Mouse (Mus musculus) MEL (cell line): ENCODE measurements around the gene Cct2. TPM values are rescaled to one million over a fixed set of nuclear protein-coding genes. Genes with fewer than 3 reads are reported as not detected.

Experiments used
- DNase-seq: peaks from one replicate; pipeline ENCODE4 v3.0.0; 2011; ENCODE audit warnings: low read depth, low spot score
- H3K27ac ChIP-seq: 2 replicates; pipeline ENCODE4 v1.5.1; 2012; ENCODE audit warnings: low read depth, mild to moderate bottlenecking, control low read depth, low read length, moderate library complexity; ENCODE audit not compliant: control insufficient read depth
- H3K27me3 ChIP-seq, 2 experiments: fragments of 150-350 bp in 1 of 2; sonication (generic) in 1 of 2; 2 replicates each; pipeline ENCODE4 v1.6.1; 2012; ENCODE audit warnings: low read length in 2 of 2, mild to moderate bottlenecking in 2 of 2, improper control_type of control experiment in 1 of 2, moderate library complexity in 1 of 2; ENCODE audit not compliant: insufficient read depth in 2 of 2, control insufficient read depth in 1 of 2
- H3K36me3 ChIP-seq, 2 experiments: 2 replicates each; pipeline ENCODE4 v1.6.1; 2012 to 2014; ENCODE audit warnings: low read length in 2 of 2, improper control_type of control experiment in 1 of 2, inconsistent platforms in 1 of 2, mild to moderate bottlenecking in 1 of 2; ENCODE audit not compliant: insufficient read depth in 2 of 2, control insufficient read depth in 1 of 2
- H3K4me1 ChIP-seq, 2 experiments: fragments of 150-350 bp in 1 of 2; sonication (generic) in 1 of 2; 2 replicates each; pipeline ENCODE4 v1.6.1; 2012; ENCODE audit warnings: low read length in 2 of 2, improper control_type of control experiment in 1 of 2, mild to moderate bottlenecking in 1 of 2; ENCODE audit not compliant: insufficient read depth in 2 of 2, control insufficient read depth in 1 of 2
- H3K4me3 ChIP-seq, 2 experiments: fragments of 150-350 bp in 1 of 2; sonication (generic) in 1 of 2; 2 replicates each; pipeline ENCODE4 v1.5.1; 2012; ENCODE audit warnings: low read depth in 2 of 2, low read length in 2 of 2, mild to moderate bottlenecking in 2 of 2, moderate library complexity in 2 of 2, control low read depth in 1 of 2, improper control_type of control experiment in 1 of 2; ENCODE audit not compliant: control insufficient read depth in 1 of 2, insufficient read depth in 1 of 2
- H3K79me2 ChIP-seq: 2 replicates; pipeline ENCODE4 v1.6.1; 2012; ENCODE audit warnings: mild to moderate bottlenecking, low read length, moderate library complexity; ENCODE audit not compliant: control insufficient read depth, poor library complexity, insufficient read depth
- H3K9ac ChIP-seq: 2 replicates; pipeline ENCODE4 v1.6.1; 2012; ENCODE audit warnings: low read depth, mild to moderate bottlenecking, control low read depth, low read length, moderate library complexity; ENCODE audit not compliant: control insufficient read depth, poor library complexity, severe bottlenecking
- H3K9me3 ChIP-seq: fragments of 150-350 bp; sonication (generic); replicated peaks from 2 replicates; pipeline ENCODE4 v1.6.1; 2012; ENCODE audit warnings: mild to moderate bottlenecking, low read length, improper control_type of control experiment, moderate library complexity; ENCODE audit not compliant: insufficient read depth
- BHLHE40 ChIP-seq: IDR thresholded peaks from 2 replicates; pipeline ENCODE4 v1.6.1; 2012; ENCODE audit warnings: low read depth, mild to moderate bottlenecking, inconsistent platforms, low read length, improper control_type of control experiment, borderline replicate concordance
- CHD2 ChIP-seq: IDR thresholded peaks from 2 replicates; pipeline ENCODE4 v1.6.1; 2011; ENCODE audit warnings: low read length, improper control_type of control experiment
- CTCF ChIP-seq, 3 experiments: IDR thresholded peaks in 2 of 3; conservative IDR thresholded peaks in 1 of 3; 2 replicates each; pipeline ENCODE4 v1.5.1; 2011 to 2012; ENCODE audit warnings: low read length in 3 of 3, low read depth in 2 of 3, mild to moderate bottlenecking in 2 of 3, improper control_type of control experiment in 1 of 3, inconsistent platforms in 1 of 3, mixed read lengths in 1 of 3, moderate library complexity in 1 of 3; ENCODE audit not compliant: control insufficient read depth in 1 of 3, insufficient read depth in 1 of 3, poor library complexity in 1 of 3, severe bottlenecking in 1 of 3
- E2F4 ChIP-seq: IDR thresholded peaks from 2 replicates; pipeline ENCODE4 v1.6.1; 2011; ENCODE audit warnings: low read depth, low read length, improper control_type of control experiment, borderline replicate concordance
- EP300 ChIP-seq, 2 experiments: IDR thresholded peaks; 2 replicates each; pipeline ENCODE4 v1.6.1; 2011; ENCODE audit warnings: improper control_type of control experiment in 2 of 2, low read length in 2 of 2, low read depth in 1 of 2, mild to moderate bottlenecking in 1 of 2
- ETS1 ChIP-seq: IDR thresholded peaks from 2 replicates; pipeline ENCODE4 v1.6.1; 2012; ENCODE audit warnings: low read depth, mild to moderate bottlenecking, inconsistent platforms, low read length, improper control_type of control experiment, moderate library complexity
- GATA1 ChIP-seq: IDR thresholded peaks from 2 replicates; pipeline ENCODE4 v1.6.1; 2011; ENCODE audit warnings: low read depth, low read length, improper control_type of control experiment
- HCFC1 ChIP-seq: IDR thresholded peaks from 2 replicates; pipeline ENCODE4 v1.6.1; 2012; ENCODE audit warnings: low read depth, mild to moderate bottlenecking, inconsistent platforms, low read length, improper control_type of control experiment, moderate library complexity
- MAFK ChIP-seq: IDR thresholded peaks from 2 replicates; pipeline ENCODE4 v1.6.1; 2011; ENCODE audit warnings: low read depth, mild to moderate bottlenecking, low read length, improper control_type of control experiment, borderline replicate concordance
- MAX ChIP-seq: IDR thresholded peaks from 2 replicates; pipeline ENCODE4 v1.6.1; 2011; ENCODE audit warnings: low read length, improper control_type of control experiment
- MAZ ChIP-seq: IDR thresholded peaks from 2 replicates; pipeline ENCODE4 v1.6.1; 2012; ENCODE audit warnings: low read depth, mild to moderate bottlenecking, inconsistent platforms, low read length, improper control_type of control experiment
- MEF2A ChIP-seq: IDR thresholded peaks from 2 replicates; pipeline ENCODE4 v1.6.1; 2014; ENCODE audit warnings: low read depth, mild to moderate bottlenecking, inconsistent platforms, low read length, improper control_type of control experiment; ENCODE audit not compliant: poor library complexity, insufficient replicate concordance, severe bottlenecking; ENCODE audit errors: extremely low read depth
- MXI1 ChIP-seq: IDR thresholded peaks from 2 replicates; pipeline ENCODE4 v1.6.1; 2011; ENCODE audit warnings: mild to moderate bottlenecking, low read depth, low read length, improper control_type of control experiment
- MYB ChIP-seq: IDR thresholded peaks from 2 replicates; pipeline ENCODE4 v1.6.1; 2011; ENCODE audit warnings: mild to moderate bottlenecking, low read depth, low read length, improper control_type of control experiment
- MYC ChIP-seq: IDR thresholded peaks from 2 replicates; pipeline ENCODE4 v1.6.1; 2011; ENCODE audit warnings: low read depth, mild to moderate bottlenecking, low read length, improper control_type of control experiment, moderate library complexity
- NELFE ChIP-seq: IDR thresholded peaks from 2 replicates; pipeline ENCODE4 v1.6.1; 2011; ENCODE audit warnings: low read depth, low read length, improper control_type of control experiment
- POLR2A ChIP-seq, 2 experiments: IDR thresholded peaks; 2 replicates each; pipeline ENCODE4 v1.6.1; 2011 to 2012; ENCODE audit warnings: low read length in 2 of 2, mild to moderate bottlenecking in 2 of 2, control low read depth in 1 of 2, improper control_type of control experiment in 1 of 2, low read depth in 1 of 2, moderate library complexity in 1 of 2; ENCODE audit not compliant: control insufficient read depth in 1 of 2, insufficient read depth in 1 of 2, poor library complexity in 1 of 2
- POLR2AphosphoS2 ChIP-seq: IDR thresholded peaks from 2 replicates; pipeline ENCODE4 v1.6.1; 2011; ENCODE audit warnings: low read length, improper control_type of control experiment
- POLR2AphosphoS5 ChIP-seq: IDR thresholded peaks from 2 replicates; pipeline ENCODE4 v1.6.1; 2012; ENCODE audit warnings: low read depth, borderline replicate concordance, mild to moderate bottlenecking, inconsistent platforms, low read length, moderate library complexity, mixed read lengths
- RAD21 ChIP-seq: IDR thresholded peaks from 2 replicates; pipeline ENCODE4 v1.6.1; 2011; ENCODE audit warnings: mild to moderate bottlenecking, low read depth, low read length, improper control_type of control experiment
- RCOR1 ChIP-seq: IDR thresholded peaks from 2 replicates; pipeline ENCODE4 v1.6.1; 2012; ENCODE audit warnings: low read depth, mild to moderate bottlenecking, inconsistent platforms, low read length, improper control_type of control experiment
- SMC3 ChIP-seq: IDR thresholded peaks from 2 replicates; pipeline ENCODE4 v1.6.1; 2011; ENCODE audit warnings: low read depth, low read length, improper control_type of control experiment
- TAL1 ChIP-seq: IDR thresholded peaks from 2 replicates; pipeline ENCODE4 v1.6.1; 2012; ENCODE audit warnings: mild to moderate bottlenecking, inconsistent platforms, low read length, moderate library complexity, mixed read lengths
- TBP ChIP-seq: IDR thresholded peaks from 2 replicates; pipeline ENCODE4 v1.8.0; 2011; ENCODE audit warnings: low read depth, low read length, improper control_type of control experiment
- TCF12 ChIP-seq: IDR thresholded peaks from 2 replicates; pipeline ENCODE4 v1.6.1; 2014; ENCODE audit warnings: low read depth, mild to moderate bottlenecking, inconsistent platforms, low read length, improper control_type of control experiment, moderate library complexity
- UBTF ChIP-seq: IDR thresholded peaks from 2 replicates; pipeline ENCODE4 v1.6.1; 2012; ENCODE audit warnings: low read depth, mild to moderate bottlenecking, inconsistent platforms, low read length, improper control_type of control experiment, moderate library complexity, borderline replicate concordance; ENCODE audit not compliant: insufficient read depth
- USF1 ChIP-seq: IDR thresholded peaks from 2 replicates; pipeline ENCODE4 v1.6.1; 2014; ENCODE audit warnings: low read depth, mild to moderate bottlenecking, inconsistent platforms, low read length, improper control_type of control experiment, moderate library complexity
- USF2 ChIP-seq, 2 experiments: IDR thresholded peaks; 2 replicates each; pipeline ENCODE4 v1.6.1; 2011 to 2012; ENCODE audit warnings: improper control_type of control experiment in 2 of 2, low read length in 2 of 2, borderline replicate concordance in 1 of 2, inconsistent platforms in 1 of 2, low read depth in 1 of 2, mild to moderate bottlenecking in 1 of 2; ENCODE audit not compliant: insufficient read depth in 1 of 2
- ZKSCAN1 ChIP-seq: IDR thresholded peaks from 2 replicates; pipeline ENCODE4 v1.6.1; 2012; ENCODE audit warnings: low read depth, mild to moderate bottlenecking, inconsistent platforms, low read length, improper control_type of control experiment, moderate library complexity
- ZMIZ1 ChIP-seq: IDR thresholded peaks from 2 replicates; pipeline ENCODE4 v1.6.1; 2012; ENCODE audit warnings: low read depth, mild to moderate bottlenecking, inconsistent platforms, low read length, improper control_type of control experiment, moderate library complexity
- ZNF384 ChIP-seq: IDR thresholded peaks from 2 replicates; pipeline ENCODE4 v1.6.1; 2012; ENCODE audit warnings: low read depth, mild to moderate bottlenecking, inconsistent platforms, low read length, improper control_type of control experiment
- polyA plus RNA-seq, 2 experiments: library from polyadenylated mRNA; stranded (reverse) in 1 of 2; unstranded in 1 of 2; fragments of >175 nt in 1 of 2; fragments of >200 nt in 1 of 2; gene quantifications; 2 replicates each; pipeline versions ENCODE4 v1.2.1 to v1.2.4; 2012; ENCODE audit warnings: low replicate concordance in 2 of 2, low read depth in 1 of 2; ENCODE audit not compliant: insufficient read length in 2 of 2, insufficient read depth in 1 of 2, missing spikeins in 1 of 2
- total RNA-seq: library from RNA; depleted of rRNA; stranded (reverse); fragments of 300-350 nt; gene quantifications from 2 replicates; pipeline ENCODE4 v1.2.3, GENCODE M21; 2012

The Cct2 gene
- total and polyA plus RNA-seq, 3 experiments = 543 to 879 TPM; not detected in 1

DNA sequence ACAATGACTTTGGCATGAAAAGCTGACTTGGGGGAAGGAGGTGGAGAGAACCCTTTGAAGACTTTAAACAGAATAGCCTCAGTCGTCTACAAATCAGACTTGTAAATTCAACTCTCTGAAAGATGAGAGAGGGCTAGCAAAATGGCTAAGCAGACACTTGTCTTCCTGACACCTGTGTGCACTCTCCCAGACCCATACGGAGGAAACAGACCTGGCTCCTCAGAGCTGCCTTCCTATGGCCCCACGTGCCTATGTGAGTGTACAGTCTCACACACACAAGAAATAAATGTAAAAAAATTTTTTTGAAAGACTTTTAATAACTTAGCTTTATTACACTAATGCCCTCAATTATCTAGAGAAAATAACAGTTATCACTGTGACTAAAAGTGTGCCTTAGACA, 43.1 kb upstream of the Cct2 start:
- Histone ChIP-seq H3K36me3 (peaks cover 0 to 24% of the 10 kb centered on the region in 2 experiments; a peak in 2 of 4 replicates), H3K27me3 (no peaks in the 10 kb centered on the region), H3K27ac (peak overlapping the region; percentile 45), H3K4me1 (peaks cover 16 to 20% of the 10 kb centered on the region in 2 experiments), H3K9ac (no peak overlapping the region), H3K4me3 (no peak overlapping the region; a peak in 1 of 4 replicates), H3K79me2 (peaks cover 18% of the 10 kb centered on the region), H3K9me3 (no peaks in the 10 kb centered on the region)
- no peak for DNase-seq
- TF ChIP-seq E2F4 (no peak), MAX (0 out of 2 replicates have a peak, but pooled peaks have one; percentile 13)

DNA sequence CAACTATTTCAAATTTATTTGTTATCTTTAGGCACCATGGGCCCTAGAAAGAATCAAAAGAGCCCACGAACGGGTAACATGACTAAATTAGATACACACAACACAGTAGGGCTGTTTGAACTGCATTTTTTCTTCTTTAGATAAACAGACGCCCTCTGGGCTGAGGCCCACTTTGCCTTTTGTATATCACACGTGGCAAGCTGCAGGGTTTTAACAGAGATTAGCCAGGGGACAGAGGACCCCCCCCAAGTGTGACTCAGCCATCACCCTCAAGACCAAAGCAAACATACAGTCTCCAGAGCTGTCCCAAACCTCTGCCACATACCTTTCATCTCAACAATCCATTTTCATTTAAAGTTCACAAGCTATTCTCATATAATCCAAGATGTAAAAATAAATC, 42.6 kb upstream of the Cct2 start:
- Histone ChIP-seq H3K9me3 (no peaks in the 10 kb centered on the region), H3K4me1 (peaks cover 16 to 20% of the 10 kb centered on the region in 2 experiments), H3K36me3 (peaks cover 0 to 24% of the 10 kb centered on the region in 2 experiments; a peak in 2 of 4 replicates), H3K79me2 (peaks cover 14% of the 10 kb centered on the region), H3K4me3 (peak overlapping the region in 1 of 2 experiments; percentile 18; a peak in 2 of 4 replicates), H3K27ac (peak overlapping the region; percentile 45), H3K27me3 (no peaks in the 10 kb centered on the region), H3K9ac (no peak overlapping the region; the same call in 1 of the 2 replicates)
- DNase-seq = peak; percentile 78
- peak; percentile 49; the same call in 1 of the 2 replicates for TF ChIP-seq MAFK
- no peak; the same call in 1 of the 2 replicates for TF ChIP-seq MEF2A
- TF ChIP-seq MYB = peak; percentile 42; the same call in 1 of the 2 replicates
- TF ChIP-seq MAZ = peak; percentile 50; the same call in 1 of the 2 replicates
- no peak for TF ChIP-seq UBTF
- no peak for TF ChIP-seq POLR2A (IDR thresholded peaks at IDR 0.05; ENCODE audit: control insufficient read depth in 1 of 2, insufficient read depth in 1 of 2, low read depth in 1 of 2, low read length in 2 of 2, poor library complexity in 1 of 2)
- TF ChIP-seq MAX = peak; percentile 82
- TF ChIP-seq SMC3 = no peak
- no peak for TF ChIP-seq POLR2AphosphoS5
- no peak for TF ChIP-seq E2F4
- no peak for TF ChIP-seq ZMIZ1
- TF ChIP-seq EP300 (IDR thresholded peaks at IDR 0.05; ENCODE audit: low read depth in 1 of 2, low read length in 2 of 2) = peak; percentile 93
- TF ChIP-seq ZNF384 = peak; percentile 84
- peak; percentile 80 for TF ChIP-seq BHLHE40
- peak; percentile 86 for TF ChIP-seq RCOR1
- peak; percentile 90 for TF ChIP-seq GATA1
- TF ChIP-seq ZKSCAN1 = peak; percentile 96
- TF ChIP-seq TCF12 = peak; percentile 94
- no peak for TF ChIP-seq RAD21
- peak; percentile 56; the same call in 1 of the 2 replicates for TF ChIP-seq USF1
- peak; percentile 81 for TF ChIP-seq MYC
- 0 out of 2 replicates have a peak, but pooled peaks have one; percentile 31 for TF ChIP-seq HCFC1
- no peak for TF ChIP-seq POLR2AphosphoS2
- peak; percentile 87; the same call in 1 of the 2 replicates for TF ChIP-seq ETS1
- no peak for TF ChIP-seq USF2 (IDR thresholded peaks at IDR 0.05; ENCODE audit: borderline replicate concordance in 1 of 2, insufficient read depth in 1 of 2, low read depth in 1 of 2, low read length in 2 of 2)
- no peak for TF ChIP-seq CTCF (IDR thresholded peaks at IDR 0.05 in 2 of 3, conservative IDR thresholded peaks at IDR 0.05 in 1 of 3; ENCODE audit: control insufficient read depth in 1 of 3, insufficient read depth in 1 of 3, low read depth in 2 of 3, low read length in 3 of 3, poor library complexity in 1 of 3, severe bottlenecking in 1 of 3)
- peak; percentile 93 for TF ChIP-seq MXI1
- TF ChIP-seq TBP = no peak
- TF ChIP-seq NELFE = no peak
- TF ChIP-seq TAL1 = peak; percentile 90
- no peak for TF ChIP-seq CHD2
